Mouse (Mus musculus): ENCODE results near the gene Spag9. TPM values are rescaled to one million over a fixed set of nuclear protein-coding genes. Genes with fewer than 3 reads are reported as not detected.

Gene Spag9
- polyA plus RNA-seq, 1 experiment from 2014 or later, result 107 TPM

- Histone ChIP-seq H3K27ac (ENCODE audit: low read depth, low read length) (peak overlapping the region; percentile 40; the same call in 1 of the 2 replicates), H3K4me2 (peak overlapping the region; percentile 85), H3K9ac (ENCODE audit: low read length) (peak overlapping the region; percentile 76), H3K27me3 (ENCODE audit: control insufficient read depth, insufficient read depth, low read length) (no peaks in the 10 kb centered on the region), H3K9me3 (ENCODE audit: control insufficient read depth, low read length) (no peaks in the 10 kb centered on the region), H3K36me3 (ENCODE audit: control insufficient read depth, insufficient read depth, low read length) (no peaks in the 10 kb centered on the region), H3K4me1 (ENCODE audit: control insufficient read depth, insufficient read depth, low read length) (peaks cover 9% of the 10 kb centered on the region), H3K4me3 (ENCODE audit: low read depth, low read length) (peak overlapping the region; percentile 39)
- DNase-seq (ENCODE audit: low spot score, missing footprints) (peak; percentile 91), ATAC-seq (ENCODE audit: low FRiP score) (peak; percentile 54)
- 25% methylated on average over 16 of the region's 16 CpGs for WGBS
Observed at GRCm38 (mm10) chr11:94149509-94150259, 153.8 kb downstream of the Spag9 start.

- no peak overlapping the region for H3K4me3 ChIP-seq (ENCODE audit: low read depth, low read length)
- H3K27ac ChIP-seq (ENCODE audit: low read depth, low read length), result no peak overlapping the region
- WGBS, result 33% methylated on average over 25 of the region's 25 CpGs
- H3K4me1 ChIP-seq (ENCODE audit: control insufficient read depth, insufficient read depth, low read length), result peaks cover 9% of the 10 kb centered on the region
- H3K36me3 ChIP-seq (ENCODE audit: control insufficient read depth, insufficient read depth, low read length), result no peaks in the 10 kb centered on the region
- H3K27me3 ChIP-seq (ENCODE audit: control insufficient read depth, insufficient read depth, low read length), result no peaks in the 10 kb centered on the region
- ATAC-seq (ENCODE audit: low FRiP score) (peak; percentile 26; the same call in 1 of the 2 replicates), DNase-seq (ENCODE audit: low spot score, missing footprints) (no peak)
- no peak overlapping the region for H3K4me2 ChIP-seq
- no peak overlapping the region for H3K9ac ChIP-seq (ENCODE audit: low read length)
- H3K9me3 ChIP-seq (ENCODE audit: control insufficient read depth, low read length), result no peaks in the 10 kb centered on the region
Observed at GRCm38 (mm10) chr11:94150519-94151470, 154.9 kb downstream of the Spag9 start.

- DNase-seq (ENCODE audit: low spot score, missing footprints), result no peak
- Histone ChIP-seq H3K9ac (ENCODE audit: low read length) (no peak overlapping the region), H3K27me3 (ENCODE audit: control insufficient read depth, insufficient read depth, low read length) (no peaks in the 10 kb centered on the region), H3K4me2 (no peak overlapping the region), H3K27ac (ENCODE audit: low read depth, low read length) (no peak overlapping the region), H3K4me1 (ENCODE audit: control insufficient read depth, insufficient read depth, low read length) (peaks cover 13% of the 10 kb centered on the region), H3K36me3 (ENCODE audit: control insufficient read depth, insufficient read depth, low read length) (no peaks in the 10 kb centered on the region), H3K9me3 (ENCODE audit: control insufficient read depth, low read length) (no peaks in the 10 kb centered on the region), H3K4me3 (ENCODE audit: low read depth, low read length) (no peak overlapping the region)
- WGBS, result 89% methylated on average over 3 of the region's 3 CpGs
- ATAC-seq (ENCODE audit: low FRiP score), result no peak
Observed at GRCm38 (mm10) chr11:94154201-94154600, 158.3 kb downstream of the Spag9 start.

- DNase-seq (ENCODE audit: low spot score, missing footprints) (no peak), ATAC-seq (ENCODE audit: low FRiP score) (no peak)
- WGBS, result 47% methylated on average over 14 of the region's 14 CpGs
- Histone ChIP-seq H3K27me3 (ENCODE audit: control insufficient read depth, insufficient read depth, low read length) (no peaks in the 10 kb centered on the region), H3K9me3 (ENCODE audit: control insufficient read depth, low read length) (no peaks in the 10 kb centered on the region), H3K4me2 (no peak overlapping the region), H3K36me3 (ENCODE audit: control insufficient read depth, insufficient read depth, low read length) (no peaks in the 10 kb centered on the region), H3K27ac (ENCODE audit: low read depth, low read length) (no peak overlapping the region), H3K4me3 (ENCODE audit: low read depth, low read length) (no peak overlapping the region), H3K9ac (ENCODE audit: low read length) (peak overlapping the region; percentile 20; the same call in 1 of the 2 replicates), H3K4me1 (ENCODE audit: control insufficient read depth, insufficient read depth, low read length) (peaks cover 35% of the 10 kb centered on the region)
Observed at GRCm38 (mm10) chr11:94158521-94158920, 162.6 kb downstream of the Spag9 start.

GRCm38 (mm10) chr11:94159066-94159880 is 163.4 kb downstream of the Spag9 start:
- Histone ChIP-seq H3K9ac (ENCODE audit: low read length) (peak overlapping the region; percentile 69), H3K36me3 (ENCODE audit: control insufficient read depth, insufficient read depth, low read length) (no peaks in the 10 kb centered on the region), H3K4me2 (peak overlapping the region; percentile 45), H3K27me3 (ENCODE audit: control insufficient read depth, insufficient read depth, low read length) (no peaks in the 10 kb centered on the region), H3K9me3 (ENCODE audit: control insufficient read depth, low read length) (no peaks in the 10 kb centered on the region), H3K27ac (ENCODE audit: low read depth, low read length) (peak overlapping the region; percentile 96), H3K4me1 (ENCODE audit: control insufficient read depth, insufficient read depth, low read length) (peaks cover 37% of the 10 kb centered on the region), H3K4me3 (ENCODE audit: low read depth, low read length) (no peak overlapping the region)
- DNase-seq (ENCODE audit: low spot score, missing footprints), result peak; percentile 90
- ATAC-seq (ENCODE audit: low FRiP score), result no peak
- WGBS, result 37% methylated on average over 14 of the region's 14 CpGs

- peaks cover 37% of the 10 kb centered on the region for H3K4me1 ChIP-seq (ENCODE audit: control insufficient read depth, insufficient read depth, low read length)
- peak overlapping the region; percentile 96 for H3K27ac ChIP-seq (ENCODE audit: low read depth, low read length)
- no peaks in the 10 kb centered on the region for H3K9me3 ChIP-seq (ENCODE audit: control insufficient read depth, low read length)
- peak overlapping the region; percentile 17 for H3K4me3 ChIP-seq (ENCODE audit: low read depth, low read length)
- 15% methylated on average over 7 of the region's 7 CpGs for WGBS
- H3K4me2 ChIP-seq, result peak overlapping the region; percentile 45
- DNase-seq (ENCODE audit: low spot score, missing footprints) (peak; percentile 94), ATAC-seq (ENCODE audit: low FRiP score) (no peak)
- no peaks in the 10 kb centered on the region for H3K36me3 ChIP-seq (ENCODE audit: control insufficient read depth, insufficient read depth, low read length)
- no peaks in the 10 kb centered on the region for H3K27me3 ChIP-seq (ENCODE audit: control insufficient read depth, insufficient read depth, low read length)
- peak overlapping the region; percentile 69 for H3K9ac ChIP-seq (ENCODE audit: low read length)
Observed at GRCm38 (mm10) chr11:94159911-94160415, 164.1 kb downstream of the Spag9 start.

GRCm38 (mm10) chr11:94160443-94161266 is 164.8 kb downstream of the Spag9 start:
- Histone ChIP-seq H3K27ac (ENCODE audit: low read depth, low read length) (peak overlapping the region; percentile 96), H3K9ac (ENCODE audit: low read length) (peak overlapping the region; percentile 69), H3K36me3 (ENCODE audit: control insufficient read depth, insufficient read depth, low read length) (no peaks in the 10 kb centered on the region), H3K9me3 (ENCODE audit: control insufficient read depth, low read length) (no peaks in the 10 kb centered on the region), H3K27me3 (ENCODE audit: control insufficient read depth, insufficient read depth, low read length) (no peaks in the 10 kb centered on the region), H3K4me1 (ENCODE audit: control insufficient read depth, insufficient read depth, low read length) (peaks cover 37% of the 10 kb centered on the region), H3K4me2 (peak overlapping the region; percentile 45), H3K4me3 (ENCODE audit: low read depth, low read length) (peak overlapping the region; percentile 17)
- WGBS, result 4% methylated on average over 23 of the region's 23 CpGs
- ATAC-seq (ENCODE audit: low FRiP score), result peak; percentile 97
- DNase-seq (ENCODE audit: low spot score, missing footprints), result peak; percentile 99

- Histone ChIP-seq H3K4me2 (peak overlapping the region; percentile 45), H3K9ac (ENCODE audit: low read length) (peak overlapping the region; percentile 69), H3K27me3 (ENCODE audit: control insufficient read depth, insufficient read depth, low read length) (no peaks in the 10 kb centered on the region), H3K4me1 (ENCODE audit: control insufficient read depth, insufficient read depth, low read length) (peaks cover 37% of the 10 kb centered on the region), H3K36me3 (ENCODE audit: control insufficient read depth, insufficient read depth, low read length) (no peaks in the 10 kb centered on the region), H3K4me3 (ENCODE audit: low read depth, low read length) (peak overlapping the region; percentile 13; the same call in 1 of the 2 replicates), H3K27ac (ENCODE audit: low read depth, low read length) (peak overlapping the region; percentile 96), H3K9me3 (ENCODE audit: control insufficient read depth, low read length) (no peaks in the 10 kb centered on the region)
- WGBS, result 28% methylated on average over 9 of the region's 9 CpGs
- ATAC-seq (ENCODE audit: low FRiP score) (peak; percentile 23), DNase-seq (ENCODE audit: low spot score, missing footprints) (no peak)
Observed at GRCm38 (mm10) chr11:94161267-94161646, 165.4 kb downstream of the Spag9 start.
